8 mouse cellular contexts compared by ENCODE assay signal in genomic region chr10:11149742-11150125, GRCm38 (mm10). TPM values are rescaled to one million over a fixed set of nuclear protein-coding genes. Genes with fewer than 3 reads are reported as not detected.
DNase-seq lines count a peak whose midpoint lies in the region; ATAC-seq and TF ChIP-seq lines count a peak whose summit lies in the region.

No protein-coding gene starts in this region.

- H3K4me3 ChIP-seq in CH12.LX (replicated peaks in 1 of 3; ENCODE audit: low read depth in 2 of 3, low read length in 2 of 3, poor library complexity in 1 of 3): peak overlapping the region; percentile 84 to 96 (median 92)
- H3K4me3 ChIP-seq in embryonic facial prominence, embryonic 14.5 days (ENCODE audit: low read depth, low read length): peak overlapping the region; percentile 92
- H3K4me3 ChIP-seq in intestine, embryonic 15.5 days (replicated peaks): peak overlapping the region; percentile 89
- peak overlapping the region; percentile 95 for H3K4me3 ChIP-seq in neural tube, embryonic 12.5 days

- WGBS in embryonic facial prominence, embryonic 14.5 days: under 1% methylated on average over 15 of the region's 20 CpGs
- WGBS in intestine, embryonic 15.5 days: under 1% methylated on average over 20 of the region's 20 CpGs
- under 1% methylated on average over 20 of the region's 20 CpGs for WGBS in neural tube, embryonic 12.5 days

- peaks cover 33% of the 10 kb centered on the region for H3K79me2 ChIP-seq in CH12.LX (replicated peaks; ENCODE audit: control insufficient read depth, extremely low read depth, insufficient read depth, poor library complexity, severe bottlenecking)

- no peak for TF ChIP-seq EP300 in CH12.LX (IDR thresholded peaks at IDR 0.05; ENCODE audit: low read length)

- no peaks in the 10 kb centered on the region for H3K9me3 ChIP-seq in CH12.LX (replicated peaks; ENCODE audit: low read length)
- H3K9me3 ChIP-seq in embryonic facial prominence, embryonic 14.5 days (ENCODE audit: control insufficient read depth, low read length): no peaks in the 10 kb centered on the region
- no peaks in the 10 kb centered on the region for H3K9me3 ChIP-seq in intestine, embryonic 15.5 days
- no peaks in the 10 kb centered on the region for H3K9me3 ChIP-seq in neural tube, embryonic 12.5 days

- TF ChIP-seq POLR2A in CH12.LX (IDR thresholded peaks at IDR 0.05; ENCODE audit: low read depth, low read length): no peak

- TF ChIP-seq CTCF in CH12.LX (conservative IDR thresholded peaks at IDR 0.05 in 1 of 2, IDR thresholded peaks at IDR 0.05 in 1 of 2; ENCODE audit: low read depth in 2 of 2, low read length in 2 of 2): no peak

- no peaks in the 10 kb centered on the region for H3K27me3 ChIP-seq in CH12.LX (replicated peaks)
- H3K27me3 ChIP-seq in embryonic facial prominence, embryonic 14.5 days (replicated peaks; ENCODE audit: control insufficient read depth, insufficient read depth, low read length): no peaks in the 10 kb centered on the region
- H3K27me3 ChIP-seq in intestine, embryonic 15.5 days (replicated peaks): no peaks in the 10 kb centered on the region
- H3K27me3 ChIP-seq in neural tube, embryonic 12.5 days (replicated peaks): no peaks in the 10 kb centered on the region

- H3K4me2 ChIP-seq in CH12.LX (ENCODE audit: insufficient read depth, low read depth, poor library complexity, severe bottlenecking): peak overlapping the region; percentile 64
- peak overlapping the region; percentile 58 for H3K4me2 ChIP-seq in embryonic facial prominence, embryonic 14.5 days (ENCODE audit: low read depth, low read length)
- H3K4me2 ChIP-seq in intestine, embryonic 15.5 days (replicated peaks): peak overlapping the region; percentile 71
- peak overlapping the region; percentile 82 for H3K4me2 ChIP-seq in neural tube, embryonic 12.5 days (replicated peaks)

- no peak; the same call in 1 of the 2 replicates for ATAC-seq in embryonic facial prominence, embryonic 14.5 days (ENCODE audit: low read depth)
- ATAC-seq in intestine, embryonic 15.5 days: peak; percentile 64
- no peak for ATAC-seq in neural tube, embryonic 12.5 days (ENCODE audit: low FRiP score, low read depth)

- dilution Hi-C loops in CH12.LX (cut with MboI; ENCODE audit: extremely low pct_ligation_motif_present, extremely low pct_unique_long_range_greater_than_20kb, low sequenced_read_pairs): no loop called here

- H3K9ac ChIP-seq in CH12.LX (ENCODE audit: insufficient read depth, low read depth): peak overlapping the region; percentile 67
- H3K9ac ChIP-seq in embryonic facial prominence, embryonic 14.5 days (ENCODE audit: low read depth, low read length): peak overlapping the region; percentile 90
- peak overlapping the region; percentile 89 for H3K9ac ChIP-seq in intestine, embryonic 15.5 days
- peak overlapping the region; percentile 88 for H3K9ac ChIP-seq in neural tube, embryonic 12.5 days

- in situ Hi-C loops in CH12.LX (cut with MboI; ENCODE audit: low pct_ligation_motif_present, low pct_unique_long_range_greater_than_20kb, low sequenced_read_pairs): no loop called here

- peaks cover 10 to 29% of the 10 kb centered on the region in 2 experiments for H3K36me3 ChIP-seq in CH12.LX (replicated peaks in 1 of 2; ENCODE audit: control insufficient read depth in 1 of 2, insufficient read depth in 1 of 2, low read length in 1 of 2)
- peaks cover 22% of the 10 kb centered on the region for H3K36me3 ChIP-seq in embryonic facial prominence, embryonic 14.5 days (ENCODE audit: control insufficient read depth, insufficient read depth, low read length)
- H3K36me3 ChIP-seq in intestine, embryonic 15.5 days: no peaks in the 10 kb centered on the region
- peaks cover 18% of the 10 kb centered on the region; the same call in 1 of the 2 replicates for H3K36me3 ChIP-seq in neural tube, embryonic 12.5 days

- DNase-seq in heart, adult 8-10 months (ENCODE audit: low spot score): peak; percentile 11
- DNase-seq in heart, postnatal 4 days: no peak
- DNase-seq in CH12.LX (ENCODE audit: extremely low read depth): peak; percentile 11
- no peak for DNase-seq in embryonic facial prominence, embryonic 14.5 days (ENCODE audit: low spot score)
- DNase-seq in ovary, postnatal 10 days (ENCODE audit: low spot score): no peak
- no peak for DNase-seq in ovary, adult 18-20 months (ENCODE audit: low spot score)

- no peak overlapping the region; the same call in 1 of the 2 replicates for H3K27ac ChIP-seq in CH12.LX (ENCODE audit: insufficient read depth, low read depth)
- peak overlapping the region; percentile 77 for H3K27ac ChIP-seq in embryonic facial prominence, embryonic 14.5 days (replicated peaks; ENCODE audit: low read depth, low read length)
- H3K27ac ChIP-seq in intestine, embryonic 15.5 days: peak overlapping the region; percentile 82
- H3K27ac ChIP-seq in neural tube, embryonic 12.5 days: no peak overlapping the region

- TF ChIP-seq RAD21 in CH12.LX (IDR thresholded peaks at IDR 0.05; ENCODE audit: low read depth, low read length): no peak

- peaks cover 4 to 36% of the 10 kb centered on the region in 2 experiments; a peak in 3 of 4 replicates for H3K4me1 ChIP-seq in CH12.LX (ENCODE audit: control insufficient read depth in 1 of 2, insufficient read depth in 2 of 2)
- peaks cover 12% of the 10 kb centered on the region; the same call in 1 of the 2 replicates for H3K4me1 ChIP-seq in embryonic facial prominence, embryonic 14.5 days (ENCODE audit: control insufficient read depth, insufficient read depth, low read length)
- H3K4me1 ChIP-seq in intestine, embryonic 15.5 days (replicated peaks): 0 out of 2 replicates have a peak, but pooled peaks cover 8% of the 10 kb centered on the region
- peaks cover 11% of the 10 kb centered on the region for H3K4me1 ChIP-seq in neural tube, embryonic 12.5 days

TF ChIP-seq in CH12.LX, 34 proteins besides CTCF, POLR2A, EP300 and RAD21:
- TF ChIP-seq UBTF (IDR thresholded peaks at IDR 0.05; ENCODE audit: low read depth, low read length) (0 out of 2 replicates have a peak, but pooled peaks have one; percentile 45), CHD1 (IDR thresholded peaks at IDR 0.05; ENCODE audit: low read depth, low read length) (no peak)

RNA-seq across cellular contexts. Expression of gene Shprh, which starts 0.5 kb away (rescaled TPM):
- total RNA-seq in heart, adult 8-10 months (2022): 10 to 100 TPM in 3 of 4 experiments, 1 to 10 TPM in 1; 9.8 to 11.6 (median 10.8) TPM
- total RNA-seq in heart, postnatal 4 days (2021): 10 to 100 TPM; 13.8 to 14.1 TPM
- total RNA-seq in CH12.LX (2012; rRNA removed) (12.1 and 12.9 TPM in 2 replicates), CH12.LX (2014; rRNA removed) (11.0 and 11.2 TPM in 2 replicates)
- 11.5 and 12.1 TPM in 2 replicates for polyA plus RNA-seq in CH12.LX (2012; ENCODE audit: insufficient read length, low read depth)
- polyA plus RNA-seq in embryonic facial prominence, embryonic 14.5 days (2014; fragmentation: Nextera tagmentation; extraction: Ambion mirVana): 16.7 and 16.9 TPM in 2 replicates
- 12.3 and 12.6 TPM in 2 replicates for polyA plus RNA-seq in intestine, embryonic 15.5 days (2015; fragmentation: Nextera tagmentation; extraction: Ambion mirVana)
- 25.3 and 25.6 TPM in 2 replicates for polyA plus RNA-seq in neural tube, embryonic 12.5 days (2016; fragmentation: Nextera tagmentation; extraction: Ambion mirVana)

Comparison
In these comparisons a context has a peak if more than half of its experiments do, and no peak if none do; other contexts are left out.
1. DNase-seq: peak in heart, adult 8-10 months (single experiment) and CH12.LX (single experiment); none in heart, postnatal 4 days (single experiment), embryonic facial prominence, embryonic 14.5 days (single experiment), ovary, postnatal 10 days (single experiment) and ovary, adult 18-20 months (single experiment).
2. H3K27ac ChIP-seq: peak in embryonic facial prominence, embryonic 14.5 days (single experiment) and intestine, embryonic 15.5 days (single experiment); none in CH12.LX (single experiment) and neural tube, embryonic 12.5 days (single experiment).
3. Peak in every context shown above with its lines, with median percentiles within 50 percentile points of each other: H3K4me2 ChIP-seq, H3K4me3 ChIP-seq and H3K9ac ChIP-seq.